ENCODE assay signal across 10 mouse cellular contexts in the genomic region with DNA sequence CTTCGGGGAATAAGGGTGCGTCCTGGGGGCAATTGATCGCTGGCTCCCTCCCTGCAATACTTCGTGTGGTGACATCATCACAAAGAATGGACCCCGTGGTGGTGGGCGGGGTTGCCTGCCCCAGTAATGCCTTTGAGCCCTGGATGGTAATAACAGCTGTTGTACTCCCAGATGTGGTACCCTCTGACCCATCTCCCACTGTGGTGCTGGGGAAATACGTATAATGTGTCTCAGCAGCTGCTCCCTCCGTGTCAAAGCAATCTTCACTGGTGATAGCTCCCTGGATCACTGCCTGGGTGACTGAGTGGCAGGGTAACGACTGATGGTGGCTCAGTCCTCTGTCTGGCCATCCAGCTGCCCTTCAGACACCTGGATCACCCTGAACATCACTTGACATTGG. TPM values are rescaled to one million over a fixed set of nuclear protein-coding genes. Genes with fewer than 3 reads are reported as not detected.
DNase-seq lines count a peak whose midpoint lies in the region; ATAC-seq and TF ChIP-seq lines count a peak whose summit lies in the region.
"Had no signal": no experiment of that assay in that cellular context is flagged by ENCODE, and none has a peak within 500 bp of the region (broad histone marks: within the 10 kb centered on the region; RNA-seq: fewer than 3 reads in every experiment).

No protein-coding gene starts in this region.

- H3K9me3 ChIP-seq in intestine, embryonic 15.5 days, result no peaks in the 10 kb centered on the region
- no peaks in the 10 kb centered on the region for H3K9me3 ChIP-seq in intestine, postnatal 0 days (ENCODE audit: control insufficient read depth)
- no peaks in the 10 kb centered on the region for H3K9me3 ChIP-seq in megakaryocyte, embryonic 14.5 days
- H3K9me3 ChIP-seq in embryonic facial prominence, embryonic 14.5 days (ENCODE audit: control insufficient read depth, low read length), result no peaks in the 10 kb centered on the region
- H3K9me3 ChIP-seq: hindbrain, embryonic 13.5 days had no signal

- H3K27ac ChIP-seq in intestine, embryonic 15.5 days, result no peak overlapping the region
- H3K27ac ChIP-seq in intestine, postnatal 0 days (ENCODE audit: low read depth, low read length), result no peak overlapping the region
- no peak overlapping the region for H3K27ac ChIP-seq in embryonic facial prominence, embryonic 14.5 days (replicated peaks; ENCODE audit: low read depth, low read length)
- H3K27ac ChIP-seq: hindbrain, embryonic 13.5 days had no signal

- TF ChIP-seq CTCF in intestine, postnatal 0 days (IDR thresholded peaks at IDR 0.05; ENCODE audit: low read depth), result no peak

- H3K27me3 ChIP-seq in intestine, embryonic 15.5 days (replicated peaks), result no peaks in the 10 kb centered on the region
- H3K27me3 ChIP-seq in intestine, postnatal 0 days (replicated peaks; ENCODE audit: control insufficient read depth, insufficient read depth, low read length), result no peaks in the 10 kb centered on the region
- H3K27me3 ChIP-seq in megakaryocyte, embryonic 14.5 days (replicated peaks), result peaks cover 8% of the 10 kb centered on the region
- H3K27me3 ChIP-seq in embryonic facial prominence, embryonic 14.5 days (replicated peaks; ENCODE audit: control insufficient read depth, insufficient read depth, low read length), result no peaks in the 10 kb centered on the region
- H3K27me3 ChIP-seq in myocyte (ENCODE audit: control insufficient read depth, insufficient read depth, insufficient read length), result no peaks in the 10 kb centered on the region
- H3K27me3 ChIP-seq: hindbrain, embryonic 13.5 days had no signal

- H3K4me1 ChIP-seq in intestine, embryonic 15.5 days (replicated peaks), result 0 out of 2 replicates have a peak, but pooled peaks cover 9% of the 10 kb centered on the region
- no peaks in the 10 kb centered on the region for H3K4me1 ChIP-seq in intestine, postnatal 0 days (replicated peaks; ENCODE audit: control insufficient read depth, insufficient read depth, low read length)
- peaks cover 26% of the 10 kb centered on the region for H3K4me1 ChIP-seq in megakaryocyte, embryonic 14.5 days
- H3K4me1 ChIP-seq in embryonic facial prominence, embryonic 14.5 days (ENCODE audit: control insufficient read depth, insufficient read depth, low read length), result no peaks in the 10 kb centered on the region

- no peak overlapping the region for H3K4me3 ChIP-seq in intestine, embryonic 15.5 days (replicated peaks)
- no peak overlapping the region for H3K4me3 ChIP-seq in intestine, postnatal 0 days (ENCODE audit: low read depth, low read length)
- H3K4me3 ChIP-seq in megakaryocyte, embryonic 14.5 days (replicated peaks), result peak overlapping the region; percentile 28
- H3K4me3 ChIP-seq in embryonic facial prominence, embryonic 14.5 days (ENCODE audit: low read depth, low read length), result no peak overlapping the region
- no peak overlapping the region for H3K4me3 ChIP-seq in myocyte
- H3K4me3 ChIP-seq: erythroblast, embryonic 14.5 days; hindbrain, embryonic 13.5 days had no signal

- no peak overlapping the region for H3ac ChIP-seq in myocyte (ENCODE audit: control insufficient read depth, insufficient read length)

- no peaks in the 10 kb centered on the region for H3K36me3 ChIP-seq in intestine, embryonic 15.5 days
- H3K36me3 ChIP-seq in intestine, postnatal 0 days (ENCODE audit: control insufficient read depth, insufficient read depth), result no peaks in the 10 kb centered on the region
- H3K36me3 ChIP-seq in megakaryocyte, embryonic 14.5 days (replicated peaks; ENCODE audit: low read length), result peaks cover 15% of the 10 kb centered on the region
- no peaks in the 10 kb centered on the region for H3K36me3 ChIP-seq in embryonic facial prominence, embryonic 14.5 days (ENCODE audit: control insufficient read depth, insufficient read depth, low read length)
- H3K36me3 ChIP-seq in myocyte (ENCODE audit: control insufficient read depth, insufficient read depth), result no peaks in the 10 kb centered on the region
- H3K36me3 ChIP-seq: hindbrain, embryonic 13.5 days had no signal

- H3K9ac ChIP-seq in intestine, embryonic 15.5 days, result no peak overlapping the region
- H3K9ac ChIP-seq in intestine, postnatal 0 days (ENCODE audit: low read depth, low read length), result no peak overlapping the region
- H3K9ac ChIP-seq in embryonic facial prominence, embryonic 14.5 days (ENCODE audit: low read depth, low read length), result no peak overlapping the region
- H3K9ac ChIP-seq: hindbrain, embryonic 13.5 days had no signal

- H3K79me2 ChIP-seq in myocyte (ENCODE audit: control insufficient read depth, insufficient read depth), result peaks cover 52% of the 10 kb centered on the region

- H3K4me2 ChIP-seq in intestine, embryonic 15.5 days (replicated peaks), result no peak overlapping the region
- no peak overlapping the region for H3K4me2 ChIP-seq in intestine, postnatal 0 days (replicated peaks; ENCODE audit: low read depth)
- H3K4me2 ChIP-seq in embryonic facial prominence, embryonic 14.5 days (ENCODE audit: low read depth, low read length), result no peak overlapping the region
- peak overlapping the region; percentile 58 for H3K4me2 ChIP-seq in myocyte (ENCODE audit: low read depth)
- H3K4me2 ChIP-seq: hindbrain, embryonic 13.5 days had no signal

- 38% methylated on average over 9 of the region's 9 CpGs for WGBS in intestine, embryonic 15.5 days
- 51% methylated on average over 9 of the region's 9 CpGs for WGBS in intestine, postnatal 0 days
- 50% methylated on average over 9 of the region's 9 CpGs for WGBS in embryonic facial prominence, embryonic 14.5 days

- TF ChIP-seq POLR2A in myocyte (IDR thresholded peaks at IDR 0.05; ENCODE audit: insufficient read length, low read depth), result no peak

- peak; percentile 29 for DNase-seq in embryonic facial prominence, embryonic 14.5 days (ENCODE audit: low spot score)
- DNase-seq in urinary bladder, postnatal 14 days (ENCODE audit: low spot score), result no peak
- DNase-seq: adrenal gland, adult 8-10 months had no signal

- ATAC-seq in intestine, embryonic 15.5 days, result 0 out of 2 replicates have a peak, but pooled peaks have one; percentile 15
- ATAC-seq in intestine, postnatal 0 days, result no peak
- no peak for ATAC-seq in megakaryocyte, adult 5-6 weeks (ENCODE audit: poor library complexity, severe bottlenecking)
- ATAC-seq in embryonic facial prominence, embryonic 14.5 days (ENCODE audit: low read depth), result peak; percentile 83

TF ChIP-seq in myocyte, 11 proteins besides CTCF, POLR2A, EP300 and RAD21:
- TF ChIP-seq MYOG (IDR thresholded peaks at IDR 0.05; ENCODE audit: control insufficient read depth in 1 of 3, insufficient read depth in 1 of 3, insufficient read length in 2 of 3, low read depth in 2 of 3) (peak in 1 of 3 experiments; percentile 61), MYOD1 (IDR thresholded peaks at IDR 0.05; ENCODE audit: control insufficient read depth in 1 of 3, insufficient read length in 2 of 3, low read depth in 2 of 3) (peak; percentile 80 to 98 (median 97)), TCF12 (IDR thresholded peaks at IDR 0.05; ENCODE audit: insufficient read depth, poor library complexity, severe bottlenecking) (peak; percentile 57), TCF3 (IDR thresholded peaks at IDR 0.05; ENCODE audit: insufficient read length, low read depth) (peak; percentile 64), POLR2AphosphoS2 (IDR thresholded peaks at IDR 0.05; ENCODE audit: insufficient read length, low read depth) (no peak)

RNA-seq across cellular contexts. Expression of gene Sh3bgrl, which starts 26.0 kb away (rescaled TPM):
- polyA plus RNA-seq in intestine, embryonic 15.5 days (2015; fragmentation: Nextera tagmentation; extraction: Ambion mirVana), result 95.1 and 105 TPM in 2 replicates
- polyA plus RNA-seq in intestine, postnatal 0 days (2015; fragmentation: Nextera tagmentation; extraction: Ambion mirVana), result 50.8 and 62.2 TPM in 2 replicates
- polyA plus RNA-seq in megakaryocyte, embryonic 14.5 days (2012; ENCODE audit: insufficient read depth, low replicate concordance), result 5.4 TPM in 1 of 2 replicates, not detected in the other
- 235 and 283 TPM in 2 replicates for total RNA-seq in megakaryocyte, adult 5-6 weeks (2015)
- total RNA-seq in megakaryocyte, adult 5-6 weeks (2017), result 177 and 189 TPM in 2 replicates
- polyA plus RNA-seq in embryonic facial prominence, embryonic 14.5 days (2014; fragmentation: Nextera tagmentation; extraction: Ambion mirVana), result 88.5 and 102 TPM in 2 replicates
- polyA plus RNA-seq in myocyte (2012; fragmentation: generic; extraction: Trizol), result 18.5 TPM

Comparison
In these comparisons a context has a peak if more than half of its experiments do, and no peak if none do; other contexts are left out.
1. ATAC-seq: peak in intestine, embryonic 15.5 days (single experiment) and embryonic facial prominence, embryonic 14.5 days (single experiment); none in intestine, postnatal 0 days (single experiment) and megakaryocyte, adult 5-6 weeks (single experiment).